Comparison of ENCODE assay signal across 9 mouse cellular contexts in genomic region chr6:149311044-149311443, GRCm38 (mm10). TPM values are rescaled to one million over a fixed set of nuclear protein-coding genes. Genes with fewer than 3 reads are reported as not detected.
DNase-seq lines count a peak whose midpoint lies in the region; ATAC-seq and TF ChIP-seq lines count a peak whose summit lies in the region.
"Had no signal": no experiment of that assay in that cellular context is flagged by ENCODE, and none has a peak within 500 bp of the region (broad histone marks: within the 10 kb centered on the region; RNA-seq: fewer than 3 reads in every experiment).

No protein-coding gene starts in this region.

- peaks cover 31% of the 10 kb centered on the region for H3K4me1 ChIP-seq in heart, embryonic 13.5 days
- H3K4me1 ChIP-seq in ES-E14 (ENCODE audit: control insufficient read depth in 2 of 2, insufficient read depth in 2 of 2, low read length in 2 of 2, poor library complexity in 1 of 2), result 0 out of 4 replicates have a peak, but pooled peaks cover 3% of the 10 kb centered on the region in 2 experiments
- H3K4me1 ChIP-seq in hindbrain, embryonic 10.5 days (replicated peaks), result peaks cover 22% of the 10 kb centered on the region

- H3K9ac ChIP-seq in heart, embryonic 13.5 days, result no peak overlapping the region
- peak overlapping the region; percentile 35; the same call in 1 of the 2 replicates for H3K9ac ChIP-seq in ES-E14 (ENCODE audit: insufficient read depth, low read depth, low read length, poor library complexity, severe bottlenecking)

- peaks cover 45% of the 10 kb centered on the region for H3K36me3 ChIP-seq in heart, embryonic 13.5 days
- peaks cover 2% of the 10 kb centered on the region; the same call in 1 of the 2 replicates for H3K36me3 ChIP-seq in ES-E14 (ENCODE audit: control insufficient read depth, insufficient read depth, low read length, poor library complexity, severe bottlenecking)
- H3K36me3 ChIP-seq in hindbrain, embryonic 10.5 days, result peaks cover 47% of the 10 kb centered on the region
- H3K36me3 ChIP-seq in macrophage (ENCODE audit: inconsistent target), result peaks cover 3% of the 10 kb centered on the region; the same call in 1 of the 2 replicates

- peak overlapping the region; percentile 86 for H3K4me3 ChIP-seq in heart, embryonic 13.5 days
- H3K4me3 ChIP-seq in ES-E14 (ENCODE audit: insufficient read depth in 1 of 2, low read depth in 1 of 2, low read length in 2 of 2, poor library complexity in 1 of 2, severe bottlenecking in 1 of 2), result peak overlapping the region; percentile 64 to 72
- peak overlapping the region; percentile 74; the same call in 1 of the 2 replicates for H3K4me3 ChIP-seq in hindbrain, embryonic 10.5 days
- peak overlapping the region; percentile 68 for H3K4me3 ChIP-seq in macrophage (ENCODE audit: inconsistent target)

- in situ Hi-C loops in ES-E14 (cut with MboI; ENCODE audit: low sequenced_read_pairs in 2 of 2, unreplicated experiment in 2 of 2), result no loop called here

- H3K9me3 ChIP-seq in heart, embryonic 13.5 days, result peaks cover 2% of the 10 kb centered on the region; the same call in 1 of the 2 replicates
- no peaks in the 10 kb centered on the region for H3K9me3 ChIP-seq in ES-E14 (ENCODE audit: control insufficient read depth, insufficient read depth, low read depth, low read length)
- no peaks in the 10 kb centered on the region for H3K9me3 ChIP-seq in hindbrain, embryonic 10.5 days

- WGBS in heart, embryonic 13.5 days, result 70% methylated on average over 2 of the region's 2 CpGs
- WGBS in hindbrain, embryonic 10.5 days, result 86% methylated on average over 2 of the region's 2 CpGs
- WGBS in macrophage (ENCODE audit: missing documents), result 84% methylated on average over 2 of the region's 2 CpGs

- DNase-seq in heart, adult 11 months, result no peak
- no peak for DNase-seq in ES-E14 (ENCODE audit: low read depth, low spot score)
- DNase-seq in hindbrain, embryonic 10.5 days (ENCODE audit: low spot score), result no peak
- DNase-seq in embryo, embryonic 11 days, result no peak
- no peak for DNase-seq in cerebellum, adult 9-11 months
- DNase-seq: right cerebral cortex, postnatal 25 days had no signal

- no peaks in the 10 kb centered on the region for H3K27me3 ChIP-seq in heart, embryonic 13.5 days (replicated peaks)
- H3K27me3 ChIP-seq in hindbrain, embryonic 10.5 days (ENCODE audit: insufficient read depth, poor library complexity, severe bottlenecking), result no peaks in the 10 kb centered on the region

- peaks cover 84% of the 10 kb centered on the region for H3K79me2 ChIP-seq in macrophage (ENCODE audit: inconsistent target)

- no peak for ATAC-seq in heart, embryonic 13.5 days (ENCODE audit: extremely low read depth, insufficient number of reproducible peaks, low FRiP score, low TSS enrichment)
- ATAC-seq in cerebellum, adult (ENCODE audit: insufficient number of reproducible peaks, low FRiP score, low TSS enrichment), result no peak

- no peak overlapping the region for H3K27ac ChIP-seq in heart, embryonic 13.5 days (replicated peaks)
- peak overlapping the region; percentile 92; the same call in 1 of the 2 replicates for H3K27ac ChIP-seq in ES-E14 (ENCODE audit: insufficient read depth, low read depth, low read length, poor library complexity, severe bottlenecking)
- H3K27ac ChIP-seq in hindbrain, embryonic 10.5 days, result no peak overlapping the region
- H3K27ac ChIP-seq in macrophage, result peak overlapping the region; percentile 77

- peak overlapping the region; percentile 74 for H3K4me2 ChIP-seq in heart, embryonic 13.5 days

TF ChIP-seq in ES-E14, 5 proteins besides CTCF, POLR2A, EP300 and RAD21:
- TF ChIP-seq ZNF384 (IDR thresholded peaks at IDR 0.05; ENCODE audit: low read depth, low read length), result no peak
- no peak for TF ChIP-seq HCFC1 (IDR thresholded peaks at IDR 0.05; ENCODE audit: borderline replicate concordance, insufficient read depth, low read length)
- TF ChIP-seq MAFK (IDR thresholded peaks at IDR 0.05; ENCODE audit: insufficient read depth, low read depth, low read length), result no peak
- TF ChIP-seq ZC3H11A (IDR thresholded peaks at IDR 0.05; ENCODE audit: borderline replicate concordance, low read depth, low read length), result no peak

RNA-seq across cellular contexts. Expression of gene Resf1, which starts 1.8 kb away (rescaled TPM):
- 24.4 and 26.9 TPM in 2 replicates for polyA plus RNA-seq in heart, embryonic 13.5 days (2015; fragmentation: Nextera tagmentation; extraction: Ambion mirVana)
- 124 and 128 TPM in 2 replicates for total RNA-seq in ES-E14 (2012; rRNA removed)
- polyA plus RNA-seq in hindbrain, embryonic 10.5 days (2016; fragmentation: Nextera tagmentation; extraction: Ambion mirVana), result 36.4 and 40.7 TPM in 2 replicates
- total RNA-seq in macrophage (2018; cell fraction: chromatin; rRNA removed), result 1,000 to 10,000 TPM in 2 of 26 experiments, 100 to 1,000 TPM in 24; 240 to 1,192 (median 525) TPM
- 100 to 1,000 TPM in 8 of 26 experiments, 10 to 100 TPM in 18; 49.3 to 133 (median 69.6) TPM for total RNA-seq in macrophage (2018; cell fraction: cytosol; rRNA removed)
- total RNA-seq in macrophage (2018; cell fraction: nucleus; rRNA removed), result 100 to 1,000 TPM; 183 to 806 (median 358) TPM
- polyA plus RNA-seq in macrophage (2018), result 17.9 to 42.9 TPM (median 39.0 TPM) in 3 replicates

Comparison
In these comparisons a context has a peak if more than half of its experiments do, and no peak if none do; other contexts are left out.
1. H3K27ac ChIP-seq: peak in ES-E14 (single experiment) and macrophage (single experiment); none in heart, embryonic 13.5 days (single experiment) and hindbrain, embryonic 10.5 days (single experiment).
2. Peak in every context shown above with its lines, with median percentiles within 50 percentile points of each other: H3K4me3 ChIP-seq.